Mouse (Mus musculus): ENCODE measurements at regions not wholly inside any gene's neighbourhood (a gene's known extent, or its start where the extent isn't known, plus 50 kb on each side); places are given as distances from the start of the nearest gene placed in this dataset.

- H3K4me1 ChIP-seq (ENCODE audit: insufficient read depth, low read length), result no peaks in the 10 kb centered on the region
- DNase-seq (ENCODE audit: low spot score) (no peak), ATAC-seq (no peak)
- H3K27ac ChIP-seq, result no peak overlapping the region
- H3K4me2 ChIP-seq (ENCODE audit: low read depth, low read length), result no peak overlapping the region
- H3K9me3 ChIP-seq (ENCODE audit: low read length), result no peaks in the 10 kb centered on the region
- H3K36me3 ChIP-seq (ENCODE audit: insufficient read depth, low read length), result no peaks in the 10 kb centered on the region
- H3K27me3 ChIP-seq (ENCODE audit: insufficient read depth, low read length), result no peaks in the 10 kb centered on the region
- WGBS, result 76% methylated on average over 1 of the region's 1 CpGs
- no peak for TF ChIP-seq CTCF (IDR thresholded peaks at IDR 0.05; ENCODE audit: low read depth)
- no peak overlapping the region for H3K4me3 ChIP-seq (ENCODE audit: low read length)
- no peak overlapping the region for H3K9ac ChIP-seq (replicated peaks; ENCODE audit: low read length)
These were observed 285.0 kb upstream of the Lsamp start for GRCm38 (mm10) chr16:39699201-39699600.

GRCm38 (mm10) chr16:39706131-39706530, 278.0 kb upstream of the Lsamp start:
- H3K4me3 ChIP-seq (ENCODE audit: low read length), result no peak overlapping the region
- H3K27me3 ChIP-seq (ENCODE audit: insufficient read depth, low read length), result no peaks in the 10 kb centered on the region
- ATAC-seq (no peak), DNase-seq (ENCODE audit: low spot score) (no peak)
- H3K27ac ChIP-seq, result no peak overlapping the region
- H3K4me1 ChIP-seq (ENCODE audit: insufficient read depth, low read length), result no peaks in the 10 kb centered on the region
- no peak overlapping the region for H3K9ac ChIP-seq (replicated peaks; ENCODE audit: low read length)
- no peaks in the 10 kb centered on the region for H3K36me3 ChIP-seq (ENCODE audit: insufficient read depth, low read length)
- 72% methylated on average over 3 of the region's 3 CpGs for WGBS
- no peak overlapping the region for H3K4me2 ChIP-seq (ENCODE audit: low read depth, low read length)
- H3K9me3 ChIP-seq (ENCODE audit: low read length), result no peaks in the 10 kb centered on the region
- TF ChIP-seq CTCF (IDR thresholded peaks at IDR 0.05; ENCODE audit: low read depth), result no peak

GRCm38 (mm10) chr16:39709387-39710039, 274.6 kb upstream of the Lsamp start:
- Histone ChIP-seq H3K4me2 (ENCODE audit: low read depth, low read length) (no peak overlapping the region), H3K27ac (no peak overlapping the region), H3K4me3 (ENCODE audit: low read length) (no peak overlapping the region), H3K9ac (replicated peaks; ENCODE audit: low read length) (no peak overlapping the region), H3K9me3 (ENCODE audit: low read length) (no peaks in the 10 kb centered on the region), H3K36me3 (ENCODE audit: insufficient read depth, low read length) (no peaks in the 10 kb centered on the region), H3K27me3 (ENCODE audit: insufficient read depth, low read length) (no peaks in the 10 kb centered on the region), H3K4me1 (ENCODE audit: insufficient read depth, low read length) (no peaks in the 10 kb centered on the region)
- ATAC-seq, result no peak
- WGBS, result 47% methylated on average over 10 of the region's 10 CpGs
- DNase-seq (ENCODE audit: low spot score), result no peak
- TF ChIP-seq CTCF (IDR thresholded peaks at IDR 0.05; ENCODE audit: low read depth), result no peak

- H3K9me3 ChIP-seq (ENCODE audit: low read length), result no peaks in the 10 kb centered on the region
- no peaks in the 10 kb centered on the region for H3K27me3 ChIP-seq (ENCODE audit: insufficient read depth, low read length)
- H3K4me2 ChIP-seq (ENCODE audit: low read depth, low read length), result no peak overlapping the region
- H3K9ac ChIP-seq (replicated peaks; ENCODE audit: low read length), result no peak overlapping the region
- no peaks in the 10 kb centered on the region for H3K4me1 ChIP-seq (ENCODE audit: insufficient read depth, low read length)
- TF ChIP-seq CTCF (IDR thresholded peaks at IDR 0.05; ENCODE audit: low read depth), result no peak
- DNase-seq (ENCODE audit: low spot score), result peak; percentile 40
- no peaks in the 10 kb centered on the region for H3K36me3 ChIP-seq (ENCODE audit: insufficient read depth, low read length)
- ATAC-seq, result no peak
- H3K4me3 ChIP-seq (ENCODE audit: low read length), result no peak overlapping the region
- WGBS, result 78% methylated on average over 4 of the region's 4 CpGs
- H3K27ac ChIP-seq, result no peak overlapping the region
These were observed 256.6 kb upstream of the Lsamp start for GRCm38 (mm10) chr16:39727586-39727985.

- Histone ChIP-seq H3K4me2 (ENCODE audit: low read depth, low read length) (no peak overlapping the region), H3K9ac (replicated peaks; ENCODE audit: low read length) (no peak overlapping the region), H3K27me3 (ENCODE audit: insufficient read depth, low read length) (no peaks in the 10 kb centered on the region), H3K4me1 (ENCODE audit: insufficient read depth, low read length) (no peaks in the 10 kb centered on the region), H3K4me3 (ENCODE audit: low read length) (no peak overlapping the region), H3K9me3 (ENCODE audit: low read length) (no peaks in the 10 kb centered on the region), H3K27ac (no peak overlapping the region), H3K36me3 (ENCODE audit: insufficient read depth, low read length) (no peaks in the 10 kb centered on the region)
- TF ChIP-seq CTCF (IDR thresholded peaks at IDR 0.05; ENCODE audit: low read depth), result no peak
- 64% methylated on average over 5 of the region's 5 CpGs for WGBS
- DNase-seq (ENCODE audit: low spot score) (no peak), ATAC-seq (no peak)
These were observed 238.0 kb upstream of the Lsamp start for GRCm38 (mm10) chr16:39746041-39746736.

GRCm38 (mm10) chr16:39751748-39752147, 232.4 kb upstream of the Lsamp start:
- no peak for TF ChIP-seq CTCF (IDR thresholded peaks at IDR 0.05; ENCODE audit: low read depth)
- 77% methylated on average over 2 of the region's 2 CpGs for WGBS
- ATAC-seq (no peak), DNase-seq (ENCODE audit: low spot score) (no peak)
- Histone ChIP-seq H3K9me3 (ENCODE audit: low read length) (no peaks in the 10 kb centered on the region), H3K4me2 (ENCODE audit: low read depth, low read length) (no peak overlapping the region), H3K36me3 (ENCODE audit: insufficient read depth, low read length) (no peaks in the 10 kb centered on the region), H3K9ac (replicated peaks; ENCODE audit: low read length) (no peak overlapping the region), H3K27me3 (ENCODE audit: insufficient read depth, low read length) (no peaks in the 10 kb centered on the region), H3K4me1 (ENCODE audit: insufficient read depth, low read length) (no peaks in the 10 kb centered on the region), H3K4me3 (ENCODE audit: low read length) (no peak overlapping the region), H3K27ac (no peak overlapping the region)

GRCm38 (mm10) chr16:39801063-39801462, 183.1 kb upstream of the Lsamp start:
- DNase-seq (ENCODE audit: low spot score) (peak; percentile 5), ATAC-seq (peak; percentile 62; the same call in 1 of the 2 replicates)
- no peak for TF ChIP-seq CTCF (IDR thresholded peaks at IDR 0.05; ENCODE audit: low read depth)
- H3K27me3 ChIP-seq (ENCODE audit: insufficient read depth, low read length), result no peaks in the 10 kb centered on the region
- no peak overlapping the region for H3K4me2 ChIP-seq (ENCODE audit: low read depth, low read length)
- no peak overlapping the region for H3K9ac ChIP-seq (replicated peaks; ENCODE audit: low read length)
- H3K4me1 ChIP-seq (ENCODE audit: insufficient read depth, low read length), result no peaks in the 10 kb centered on the region
- H3K27ac ChIP-seq, result no peak overlapping the region
- 27% methylated on average over 3 of the region's 3 CpGs for WGBS
- no peaks in the 10 kb centered on the region for H3K36me3 ChIP-seq (ENCODE audit: insufficient read depth, low read length)
- no peak overlapping the region for H3K4me3 ChIP-seq (ENCODE audit: low read length)
- H3K9me3 ChIP-seq (ENCODE audit: low read length), result no peaks in the 10 kb centered on the region

Measured in hindbrain, postnatal 0 days (tissue).